Mouse (Mus musculus) megakaryocyte, adult 5-6 weeks (primary cell): Measurements from ENCODE around the gene Pdss2. TPM values are rescaled to one million over a fixed set of nuclear protein-coding genes. Genes with fewer than 3 reads are reported as not detected.
A peak's percentile ranks its signal among the peaks of the same experiment; 100 is the strongest.
"Not testable (repeated sequence)": the region's sequence is repeated elsewhere in the genome, so short reads cannot be mapped to it uniquely, and the experiment has no call there.

Source experiments
- ATAC-seq: 2 replicates; pipeline ENCODE4 v1.8.0; 2016; ENCODE audit warnings: mild to moderate bottlenecking, inconsistent platforms; ENCODE audit not compliant: poor library complexity, severe bottlenecking
- total RNA-seq, 2 experiments: library from RNA; stranded (forward) in 1 of 2; stranded (reverse) in 1 of 2; fragments of 153-499, 151-499 nt in 1 of 2; fragments of 221-1000, 200-1000 nt in 1 of 2; gene quantifications; 2 replicates each; pipeline versions ENCODE4 v1.2.3 to v1.2.4; 2015 to 2017

Pdss2 gene
- total RNA-seq, 2 experiments from 2014 or later, result 2.7 to 11.4 TPM

DNA sequence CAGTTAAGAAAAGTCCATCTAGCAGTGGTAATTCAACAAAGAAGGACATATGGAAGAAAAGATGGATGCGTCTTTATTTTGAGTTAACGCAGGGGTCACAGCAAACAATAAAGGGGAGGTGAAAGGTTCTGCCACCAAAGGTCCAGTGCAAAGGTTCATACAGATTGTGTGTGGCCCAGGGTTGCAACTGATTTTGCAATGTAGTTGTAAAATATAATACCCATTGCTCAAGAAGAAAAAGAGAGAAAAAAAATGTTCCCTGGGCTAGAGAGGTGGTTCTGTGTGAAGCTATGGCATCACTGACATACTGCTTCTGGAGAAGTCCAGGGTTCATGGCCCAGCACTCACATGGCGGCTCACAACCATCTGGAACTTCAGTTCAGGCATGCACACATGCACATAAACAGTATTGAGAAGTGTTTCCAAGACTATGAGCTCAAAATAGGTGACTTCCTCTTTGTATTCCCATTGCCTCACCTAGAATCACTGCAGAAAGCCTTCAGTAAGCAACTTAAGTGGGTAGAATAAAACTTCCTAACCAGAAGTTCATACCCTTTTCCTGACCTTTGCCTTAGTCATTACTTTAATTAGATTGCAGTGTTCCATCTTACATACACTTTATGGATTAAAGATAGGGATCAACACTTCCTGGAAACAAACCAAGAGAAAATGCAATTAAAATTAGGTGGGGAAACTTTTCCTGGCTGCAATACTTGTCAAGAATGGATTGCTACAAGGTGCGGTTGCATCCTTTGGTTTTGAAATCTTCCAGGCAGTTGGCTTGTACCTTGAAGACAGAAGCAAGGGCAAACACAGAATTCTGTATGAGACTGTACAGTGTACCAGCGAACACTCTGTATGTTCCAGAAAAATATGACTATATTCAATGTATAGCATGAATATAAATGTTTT is 14.7 kb downstream of the Pdss2 start:
- ATAC-seq, result peak; percentile 81

DNA sequence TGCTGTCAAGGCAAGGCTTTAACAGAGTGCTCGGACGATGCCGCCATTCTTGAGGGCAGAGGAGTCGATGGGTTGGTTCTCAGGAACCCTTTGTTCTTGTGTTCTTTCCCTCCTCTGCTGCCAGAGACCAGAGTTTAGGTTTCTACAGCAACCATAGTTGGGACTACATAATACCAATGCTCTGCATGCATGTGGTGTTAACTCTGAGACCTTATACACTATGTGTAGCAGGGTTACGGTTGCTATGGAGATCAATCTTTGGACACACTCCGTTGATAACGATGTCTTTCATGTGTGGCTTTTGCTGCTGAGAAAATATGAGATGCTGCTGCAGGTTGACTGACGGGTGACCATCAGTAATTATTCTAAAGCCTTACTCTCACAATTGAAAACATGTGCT is 20.9 kb downstream of the Pdss2 start:
- ATAC-seq, result no peak

DNA sequence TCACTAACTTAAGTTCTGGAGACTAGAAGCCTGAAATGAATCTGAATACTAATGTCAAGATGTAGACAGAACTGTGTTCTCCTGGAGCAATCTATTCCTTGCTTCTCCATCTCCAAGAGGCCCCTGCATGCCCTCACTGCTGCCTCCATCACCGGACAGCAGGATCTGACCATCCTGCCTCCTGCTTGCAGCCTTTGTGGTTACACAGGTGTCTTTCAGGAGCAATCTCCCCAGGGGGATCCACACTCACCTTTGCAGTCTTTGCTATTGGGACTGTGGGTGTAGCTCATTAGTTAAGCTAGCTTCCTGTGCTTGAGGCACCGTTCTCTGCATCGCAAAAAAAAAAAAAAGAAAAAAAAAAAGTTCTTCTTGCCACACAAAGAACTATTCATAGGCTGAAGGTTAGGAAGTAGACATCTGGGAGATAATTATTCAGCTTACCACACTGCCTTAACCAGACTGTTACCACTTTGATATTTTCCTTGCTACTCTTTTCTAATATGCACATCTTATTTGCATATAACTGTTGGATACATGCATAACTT is 23.0 kb downstream of the Pdss2 start:
- no peak for ATAC-seq

DNA sequence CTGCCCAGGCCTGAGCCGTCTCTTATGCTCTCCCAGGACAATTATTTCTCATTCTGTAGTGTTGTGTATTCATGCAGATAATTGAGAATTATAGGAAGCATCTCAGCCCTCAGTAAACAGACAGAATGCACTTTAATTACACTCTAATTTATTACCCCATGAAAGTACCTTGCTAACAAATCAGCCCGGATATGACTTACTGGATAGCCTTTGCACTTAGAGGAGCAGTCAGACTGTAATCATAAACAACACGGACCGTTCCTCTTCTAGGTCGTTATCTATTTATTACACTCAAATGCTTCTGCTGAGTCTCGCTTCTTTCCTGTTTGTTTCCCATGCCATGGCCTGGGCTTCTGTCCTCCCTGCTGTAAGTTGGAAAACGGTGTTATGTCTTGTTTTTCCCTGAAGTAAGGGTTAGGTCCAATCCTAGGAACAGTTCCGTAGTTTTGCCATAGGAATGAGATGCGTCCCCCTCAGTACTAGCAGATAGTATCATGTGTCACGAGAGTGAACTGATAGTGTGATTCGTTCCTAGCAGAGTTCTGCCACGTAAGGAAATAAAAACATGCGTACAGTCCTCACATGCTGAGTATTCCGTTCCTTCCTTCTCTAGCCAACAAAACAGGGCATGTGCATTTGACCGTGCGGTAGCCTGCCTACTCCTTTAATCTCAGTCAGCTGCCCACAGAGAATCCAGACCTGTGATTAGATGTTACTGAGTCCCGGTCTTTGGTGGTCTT is 24.3 kb downstream of the Pdss2 start:
- no peak for ATAC-seq

DNA sequence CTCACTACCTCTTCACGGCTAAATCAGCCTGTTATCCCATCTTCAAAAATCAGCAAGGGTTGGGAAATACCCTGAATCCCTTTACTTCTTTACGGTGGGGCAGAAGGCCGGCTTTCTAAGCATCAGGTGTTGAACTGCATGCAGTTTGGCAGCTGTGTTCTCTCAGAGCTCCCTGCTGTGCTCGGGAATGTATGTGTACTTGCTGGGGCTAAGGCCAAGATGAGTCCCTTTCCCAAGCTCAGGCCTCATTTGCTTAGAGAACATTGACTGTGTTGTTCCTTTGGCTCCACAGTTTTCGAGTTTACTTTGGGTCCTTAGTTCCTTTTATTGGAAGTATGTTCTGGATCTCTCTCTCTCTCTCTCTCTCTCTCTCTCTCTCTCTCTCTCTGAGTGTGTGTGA is 26.7 kb downstream of the Pdss2 start:
- ATAC-seq, result no peak

DNA sequence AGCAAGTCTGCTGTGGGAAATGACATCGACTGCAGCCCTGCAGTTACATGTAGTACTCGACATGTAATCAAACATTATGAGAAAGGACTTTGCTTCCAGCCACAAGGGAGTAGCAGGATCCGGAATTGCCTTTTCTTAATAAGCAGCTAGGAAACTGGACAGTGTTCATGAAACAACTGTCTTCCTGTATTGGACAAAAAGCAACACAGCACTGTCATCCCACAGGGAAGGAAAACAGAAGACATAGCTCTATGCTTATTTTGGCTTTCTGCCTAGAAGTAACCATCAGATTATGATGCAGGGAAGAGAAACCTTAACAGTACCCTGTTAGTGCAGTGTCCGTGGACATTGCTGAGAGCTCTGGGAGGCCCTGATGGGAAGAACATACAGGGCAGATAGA is 31.0 kb downstream of the Pdss2 start:
- no peak for ATAC-seq

DNA sequence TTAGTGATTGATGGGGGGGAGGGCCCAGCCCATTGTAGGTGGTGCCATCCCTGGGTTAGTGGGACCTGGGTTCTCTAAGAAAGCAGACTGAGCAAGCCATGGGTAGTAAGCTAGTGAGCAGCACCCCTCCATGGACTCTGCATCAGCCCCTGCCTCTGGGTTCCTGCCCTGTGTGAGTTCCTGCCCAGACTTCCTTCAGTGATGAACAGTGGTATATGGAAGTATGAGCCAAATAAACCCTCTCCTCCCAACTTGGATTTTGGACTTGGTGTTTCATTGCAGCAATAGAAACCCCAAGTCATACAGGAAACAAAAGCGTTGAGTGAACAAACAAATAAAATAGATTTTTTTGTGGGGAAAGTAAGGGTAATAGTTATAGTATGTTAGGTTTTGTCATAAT is 35.7 kb downstream of the Pdss2 start:
- ATAC-seq, result not testable (repeated sequence)

DNA sequence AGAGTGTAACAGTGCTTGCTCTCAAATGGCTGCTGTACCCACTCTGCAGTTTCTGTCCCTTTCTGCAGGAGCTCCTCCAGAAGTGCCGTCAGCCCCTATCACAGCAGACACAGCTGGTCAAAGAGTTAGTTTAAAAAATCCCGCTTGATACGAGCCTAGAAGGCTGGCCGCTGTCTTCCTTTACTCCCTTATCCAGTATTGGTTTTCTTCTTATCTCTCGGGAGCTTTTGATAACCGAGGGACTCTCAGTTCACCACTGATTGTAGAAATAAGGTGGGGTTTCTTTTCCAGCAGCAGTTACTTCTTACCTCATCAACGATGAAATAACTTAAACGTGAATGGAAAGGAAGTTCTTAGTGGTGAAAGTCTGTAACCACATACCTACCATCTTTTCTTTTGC is 36.2 kb downstream of the Pdss2 start:
- not testable (repeated sequence) for ATAC-seq

DNA sequence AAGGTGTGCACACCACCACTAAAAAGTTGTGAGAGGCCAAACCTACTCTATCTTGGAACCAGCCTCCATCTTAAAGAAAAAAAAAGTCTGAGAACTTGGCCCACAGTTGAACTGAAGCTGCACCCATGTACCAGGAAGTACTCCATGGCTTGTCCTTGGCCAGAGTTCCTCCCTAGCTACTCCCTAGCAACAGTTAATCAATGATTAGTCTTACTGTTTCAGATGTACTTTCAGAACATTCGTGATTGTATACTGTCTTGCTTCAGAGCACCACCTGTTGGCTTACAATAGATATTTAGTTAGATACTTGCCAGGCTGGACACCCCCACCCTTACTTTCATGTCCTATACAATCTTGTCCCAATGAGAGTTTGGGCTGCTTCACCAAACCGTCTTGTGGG is 50.0 kb downstream of the Pdss2 start:
- ATAC-seq, result no peak

DNA sequence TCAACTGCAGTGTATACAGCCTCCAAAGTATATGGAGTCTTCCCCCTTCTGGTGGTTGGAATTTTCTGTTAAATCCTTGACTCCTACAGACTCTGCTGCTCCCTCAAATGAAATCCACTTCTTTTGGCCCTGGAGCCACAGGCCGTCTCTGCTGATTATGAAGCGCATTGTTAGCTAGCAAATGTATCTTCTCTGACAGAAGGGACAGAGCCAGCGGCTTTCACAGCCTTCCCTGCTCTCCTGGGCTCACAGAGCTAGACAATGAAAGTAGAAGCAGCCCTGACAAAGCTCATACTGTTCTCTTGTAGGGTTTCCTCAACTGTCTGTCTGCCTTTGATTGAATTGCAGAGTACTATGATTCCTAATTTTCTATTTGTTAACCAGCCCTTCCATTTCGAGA is 51.1 kb downstream of the Pdss2 start:
- ATAC-seq, result no peak

DNA sequence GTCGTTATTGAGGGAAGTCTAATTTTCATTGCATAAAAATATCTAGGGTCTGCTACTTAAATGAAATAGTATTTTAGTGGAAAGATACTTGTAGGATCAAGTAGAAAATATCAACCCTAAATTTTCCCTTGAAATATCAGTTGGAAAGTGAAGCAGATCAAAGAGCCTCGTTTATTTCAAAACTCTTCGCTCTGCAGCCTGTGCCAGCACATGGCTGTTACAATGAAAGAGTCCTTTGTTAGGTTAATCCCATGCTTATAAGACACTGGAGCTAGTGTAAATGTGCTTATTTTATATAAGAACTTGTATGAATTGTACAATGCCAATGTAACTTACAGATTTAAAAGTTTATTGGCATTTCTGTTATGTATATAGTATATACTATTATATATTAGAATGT is 51.8 kb downstream of the Pdss2 start:
- no peak for ATAC-seq

DNA sequence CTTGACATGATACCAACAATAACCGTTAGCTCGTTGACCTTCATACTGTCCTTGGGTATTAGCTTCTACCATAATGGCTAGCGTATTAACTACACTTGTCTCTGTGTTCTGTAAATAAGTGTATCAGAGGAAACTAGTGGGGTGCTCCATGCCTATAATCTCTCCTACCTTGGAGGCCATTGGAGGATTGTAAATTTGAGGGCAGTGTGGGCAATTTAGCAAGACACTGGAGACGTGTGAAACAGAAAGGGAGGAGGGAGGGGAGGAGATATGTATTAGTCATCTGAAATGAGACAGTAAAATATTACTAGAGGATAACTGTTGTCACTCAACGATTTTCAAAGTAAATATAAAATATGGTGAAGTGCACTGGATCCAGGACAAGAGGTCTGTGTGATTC is 54.2 kb downstream of the Pdss2 start:
- no peak for ATAC-seq

DNA sequence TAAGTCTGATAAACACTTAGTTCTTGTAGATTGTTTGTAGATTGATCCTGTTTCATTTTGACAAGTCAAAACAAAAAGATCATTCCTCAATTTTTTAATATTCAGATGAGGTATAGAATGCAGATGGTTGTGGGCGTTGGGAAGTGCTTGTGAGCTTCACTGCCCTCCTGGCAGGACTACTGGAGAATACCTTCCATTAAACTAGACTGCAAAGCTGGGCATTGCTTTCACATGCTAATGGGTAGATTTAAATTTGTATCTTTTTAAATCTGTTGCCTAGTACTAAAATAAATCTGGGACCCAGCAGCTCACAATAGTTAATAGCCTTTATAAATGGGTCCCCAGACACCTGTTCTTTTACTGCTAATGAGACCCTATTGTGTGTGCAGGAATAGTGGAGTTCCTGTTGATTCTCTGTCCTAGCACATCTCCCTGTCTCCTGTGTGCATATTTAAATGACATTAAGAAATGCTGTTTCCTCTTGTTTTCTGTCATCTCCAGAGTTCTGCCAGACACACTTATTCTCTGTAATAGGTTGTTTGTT is 54.9 kb downstream of the Pdss2 start:
- no peak for ATAC-seq

DNA sequence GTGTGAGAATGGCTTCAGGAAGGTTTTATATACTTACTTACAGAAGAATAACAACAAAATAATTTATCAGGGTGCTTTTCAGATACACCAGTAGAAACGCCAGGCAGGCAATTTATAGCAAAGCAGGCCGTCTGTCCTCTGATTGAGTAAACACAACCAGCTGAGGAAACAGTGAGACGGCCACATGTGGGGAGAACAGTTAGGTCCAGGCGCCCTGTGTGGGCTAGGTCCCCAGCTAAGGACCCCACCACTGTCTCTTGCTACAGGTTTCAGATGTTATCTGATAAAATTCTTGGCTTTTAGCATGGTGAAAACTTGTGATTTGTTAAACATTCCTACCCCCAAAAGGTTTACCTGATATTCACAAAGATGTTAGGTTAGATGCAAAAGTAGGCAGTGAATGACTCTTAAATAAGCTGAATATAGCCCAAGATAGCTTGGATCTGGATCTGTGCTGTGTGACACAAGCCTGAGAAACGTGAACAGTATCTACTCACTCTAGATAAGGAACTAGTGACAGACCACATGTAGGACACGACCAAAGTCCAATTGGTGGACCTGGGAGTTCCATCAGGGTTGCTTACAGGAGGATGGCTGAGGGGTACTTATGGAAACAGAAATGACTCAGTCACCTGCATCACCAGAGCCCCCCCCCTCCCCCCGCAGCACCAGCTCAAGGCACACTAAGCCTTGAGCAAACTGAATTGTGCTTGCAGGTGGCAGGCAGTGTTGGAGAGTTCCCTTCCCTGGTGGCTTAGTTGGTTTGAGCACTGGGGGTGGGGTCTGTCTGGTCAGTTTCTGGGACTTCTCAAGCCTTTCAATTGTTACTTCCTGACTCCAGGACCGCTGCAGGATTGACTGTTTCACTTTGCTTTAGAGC is 56.2 kb downstream of the Pdss2 start:
- no peak for ATAC-seq

DNA sequence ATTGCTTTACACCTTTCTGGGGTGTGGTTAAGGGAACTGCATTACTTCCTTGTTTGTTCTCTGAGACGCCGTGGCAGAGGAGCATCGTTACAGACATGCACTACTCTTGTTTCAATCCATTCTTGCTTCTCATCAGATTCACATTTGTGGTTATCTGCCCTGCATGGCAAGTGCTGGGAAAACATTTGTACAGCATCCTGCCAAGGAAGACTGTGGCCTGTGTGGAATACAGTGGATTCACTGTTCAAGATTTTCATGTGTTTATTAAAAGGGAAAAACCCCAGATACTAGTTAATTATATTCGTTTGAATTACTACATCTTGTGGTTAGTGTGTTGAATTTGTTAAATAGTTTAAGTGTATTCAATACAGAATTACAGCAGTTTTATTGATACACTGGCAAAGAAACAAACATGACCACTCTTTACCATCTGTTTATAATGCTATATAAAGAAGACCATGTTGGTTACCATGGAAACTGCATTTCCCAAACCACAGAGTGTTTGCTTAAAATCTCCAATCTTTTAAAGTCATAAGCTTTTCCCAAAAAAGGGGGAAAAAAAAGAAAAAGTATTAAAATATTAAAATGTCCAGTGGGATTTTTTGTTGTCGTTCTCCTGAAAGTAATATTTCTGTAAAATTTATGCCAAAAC is 58.5 kb downstream of the Pdss2 start:
- ATAC-seq, result no peak

DNA sequence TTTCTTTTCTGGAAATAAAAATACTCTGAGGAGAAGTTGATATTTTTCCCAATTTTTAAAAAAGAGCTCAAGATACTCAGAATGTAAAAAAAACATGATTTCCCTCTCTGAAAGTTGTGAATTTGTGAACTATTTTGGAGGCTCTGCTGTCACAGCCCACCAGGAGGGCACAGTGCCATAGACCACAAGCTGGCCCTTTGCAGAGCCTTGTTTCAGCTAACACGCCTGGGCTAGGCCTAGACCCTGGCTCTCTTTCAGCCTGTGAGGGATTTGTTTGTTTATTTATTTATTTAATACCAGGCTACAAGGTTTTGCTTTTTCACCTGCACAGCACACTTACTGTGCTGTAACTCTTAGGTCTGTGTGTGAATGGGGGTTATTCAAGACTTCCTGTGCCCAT is 64.3 kb downstream of the Pdss2 start:
- ATAC-seq, result no peak

DNA sequence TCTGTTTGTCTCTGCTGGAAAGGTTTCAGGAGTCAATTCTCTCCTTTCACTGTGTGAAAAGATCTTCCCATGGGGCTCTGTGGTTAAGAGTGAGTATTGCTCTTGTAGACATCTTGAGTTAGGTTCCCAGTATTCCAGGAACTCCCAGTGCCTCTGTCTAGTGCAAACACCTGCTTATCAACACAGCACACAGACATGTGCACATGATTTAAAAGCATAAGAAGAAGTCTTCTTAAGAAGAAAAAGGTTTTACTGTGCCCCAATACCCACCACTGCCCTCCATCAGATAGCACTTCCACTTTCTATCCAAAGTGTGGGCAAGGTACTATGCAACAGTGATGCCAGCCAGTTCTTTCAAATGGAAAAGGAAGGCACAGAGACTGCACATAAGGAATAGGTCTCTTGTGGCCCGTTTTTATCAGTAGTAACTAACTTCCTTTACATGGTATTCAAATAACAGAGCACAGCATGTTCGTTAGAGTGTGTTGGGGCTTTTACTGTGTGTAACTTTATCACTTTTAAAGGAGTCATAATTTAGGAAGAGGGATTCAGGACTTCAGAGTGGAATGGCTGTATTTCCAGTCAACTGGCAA is 69.4 kb downstream of the Pdss2 start:
- ATAC-seq, result no peak

DNA sequence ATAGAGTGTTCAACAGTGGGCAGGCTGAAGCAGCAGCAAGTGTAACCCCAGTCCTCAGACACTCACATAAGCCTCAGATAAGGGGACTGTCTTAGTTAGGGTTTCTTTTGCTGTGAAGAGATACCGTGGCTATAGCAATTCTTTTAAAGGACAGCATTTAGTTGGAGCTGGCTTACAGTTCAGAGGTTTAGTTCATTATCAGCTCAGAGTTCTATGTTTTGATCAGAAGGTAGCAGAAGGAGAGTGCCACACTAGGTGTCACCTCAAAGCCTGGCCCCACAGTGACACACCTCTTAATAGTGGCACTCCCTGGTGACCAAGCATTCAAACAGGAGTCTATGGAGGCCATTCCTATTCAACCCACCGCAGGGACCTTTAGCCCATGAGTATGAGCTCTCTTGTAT is 70.0 kb downstream of the Pdss2 start:
- ATAC-seq, result no peak

DNA sequence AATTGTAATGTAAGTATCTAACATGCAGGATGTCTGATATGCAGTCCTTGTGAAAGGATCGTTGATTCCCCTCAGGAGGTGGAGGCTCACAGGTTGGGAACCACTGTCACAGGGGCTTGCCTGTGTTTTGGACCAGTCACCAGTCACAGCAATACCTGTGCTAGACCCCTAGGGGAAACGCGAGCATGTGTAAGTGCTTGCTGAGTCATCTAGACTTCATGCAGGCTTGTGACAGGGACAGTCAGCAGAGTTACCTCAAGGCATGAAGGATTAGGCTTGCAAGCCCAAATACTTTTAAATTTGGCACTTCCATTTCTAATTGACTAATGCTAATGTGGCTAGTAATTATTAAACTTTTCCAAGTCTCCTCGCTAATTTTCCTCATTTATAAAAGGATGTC is 71.2 kb downstream of the Pdss2 start:
- peak; percentile 43; the same call in 1 of the 2 replicates for ATAC-seq

DNA sequence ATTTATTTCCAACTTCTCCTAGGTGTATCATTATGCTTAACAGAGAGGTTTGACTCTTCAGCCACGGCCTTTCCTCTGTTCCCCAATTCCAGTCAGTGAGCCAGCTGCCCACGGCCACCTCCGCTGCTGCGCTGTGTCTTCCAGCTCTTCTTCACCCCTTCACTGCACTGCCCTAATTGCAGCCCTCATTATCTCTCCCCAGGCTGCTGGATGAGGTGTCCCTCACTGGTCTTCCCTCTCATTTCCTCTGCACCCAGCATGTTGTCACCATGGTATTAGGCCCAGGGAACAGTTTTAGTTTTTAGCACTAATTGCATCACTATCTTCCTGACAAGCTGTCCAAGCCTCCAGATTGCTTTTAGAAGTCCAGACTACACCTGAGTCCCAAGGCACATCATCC is 73.0 kb downstream of the Pdss2 start:
- ATAC-seq, result no peak
